Mouse (Mus musculus) MEL (cell line): ENCODE results near the gene Gtpbp2.

Experiments
- CTCF ChIP-seq, 3 experiments: IDR thresholded peaks in 2 of 3; conservative IDR thresholded peaks in 1 of 3; 2 replicates each; pipeline ENCODE4 v1.5.1; 2011 to 2012; ENCODE audit warnings: low read length in 3 of 3, low read depth in 2 of 3, mild to moderate bottlenecking in 2 of 3, improper control_type of control experiment in 1 of 3, inconsistent platforms in 1 of 3, mixed read lengths in 1 of 3, moderate library complexity in 1 of 3; ENCODE audit not compliant: control insufficient read depth in 1 of 3, insufficient read depth in 1 of 3, poor library complexity in 1 of 3, severe bottlenecking in 1 of 3
- E2F4 ChIP-seq: IDR thresholded peaks from 2 replicates; pipeline ENCODE4 v1.6.1; 2011; ENCODE audit warnings: low read depth, low read length, improper control_type of control experiment, borderline replicate concordance
- EP300 ChIP-seq, 2 experiments: IDR thresholded peaks; 2 replicates each; pipeline ENCODE4 v1.6.1; 2011; ENCODE audit warnings: improper control_type of control experiment in 2 of 2, low read length in 2 of 2, low read depth in 1 of 2, mild to moderate bottlenecking in 1 of 2
- JUND ChIP-seq: IDR thresholded peaks from 2 replicates; pipeline ENCODE4 v1.6.1; 2011; ENCODE audit warnings: low read depth, mild to moderate bottlenecking, improper control_type of control experiment, low read length
- MAFK ChIP-seq: IDR thresholded peaks from 2 replicates; pipeline ENCODE4 v1.6.1; 2011; ENCODE audit warnings: low read depth, mild to moderate bottlenecking, low read length, improper control_type of control experiment, borderline replicate concordance
- MAX ChIP-seq: IDR thresholded peaks from 2 replicates; pipeline ENCODE4 v1.6.1; 2011; ENCODE audit warnings: low read length, improper control_type of control experiment
- MAZ ChIP-seq: IDR thresholded peaks from 2 replicates; pipeline ENCODE4 v1.6.1; 2012; ENCODE audit warnings: low read depth, mild to moderate bottlenecking, inconsistent platforms, low read length, improper control_type of control experiment
- MXI1 ChIP-seq: IDR thresholded peaks from 2 replicates; pipeline ENCODE4 v1.6.1; 2011; ENCODE audit warnings: mild to moderate bottlenecking, low read depth, low read length, improper control_type of control experiment
- NELFE ChIP-seq: IDR thresholded peaks from 2 replicates; pipeline ENCODE4 v1.6.1; 2011; ENCODE audit warnings: low read depth, low read length, improper control_type of control experiment
- POLR2A ChIP-seq, 2 experiments: IDR thresholded peaks; 2 replicates each; pipeline ENCODE4 v1.6.1; 2011 to 2012; ENCODE audit warnings: low read length in 2 of 2, mild to moderate bottlenecking in 2 of 2, control low read depth in 1 of 2, improper control_type of control experiment in 1 of 2, low read depth in 1 of 2, moderate library complexity in 1 of 2; ENCODE audit not compliant: control insufficient read depth in 1 of 2, insufficient read depth in 1 of 2, poor library complexity in 1 of 2
- TBP ChIP-seq: IDR thresholded peaks from 2 replicates; pipeline ENCODE4 v1.8.0; 2011; ENCODE audit warnings: low read depth, low read length, improper control_type of control experiment
- ZNF384 ChIP-seq: IDR thresholded peaks from 2 replicates; pipeline ENCODE4 v1.6.1; 2012; ENCODE audit warnings: low read depth, mild to moderate bottlenecking, inconsistent platforms, low read length, improper control_type of control experiment

- TF ChIP-seq NELFE (no peak), MAX (no peak), POLR2A (IDR thresholded peaks at IDR 0.05; ENCODE audit: control insufficient read depth in 1 of 2, insufficient read depth in 1 of 2, low read depth in 1 of 2, low read length in 2 of 2, poor library complexity in 1 of 2) (no peak), E2F4 (no peak), MAFK (no peak), ZNF384 (no peak), CTCF (IDR thresholded peaks at IDR 0.05 in 2 of 3, conservative IDR thresholded peaks at IDR 0.05 in 1 of 3; ENCODE audit: control insufficient read depth in 1 of 3, insufficient read depth in 1 of 3, low read depth in 2 of 3, low read length in 3 of 3, poor library complexity in 1 of 3, severe bottlenecking in 1 of 3) (no peak), MXI1 (no peak), JUND (no peak), EP300 (IDR thresholded peaks at IDR 0.05; ENCODE audit: low read depth in 1 of 2, low read length in 2 of 2) (no peak), TBP (no peak), MAZ (no peak)
These were observed 5.4 kb downstream of the Gtpbp2 start for GRCm38 (mm10) chr17:46166270-46166669.
